Mouse (Mus musculus) thymus, postnatal 25 days (tissue): Measurements from ENCODE around the gene Reep3.
A peak's percentile ranks its signal among the peaks of the same experiment; 100 is the strongest.

Source experiments
- DNase-seq: peaks from one replicate; pipeline ENCODE4 v3.0.0; 2022

Reep3 gene

DNA sequence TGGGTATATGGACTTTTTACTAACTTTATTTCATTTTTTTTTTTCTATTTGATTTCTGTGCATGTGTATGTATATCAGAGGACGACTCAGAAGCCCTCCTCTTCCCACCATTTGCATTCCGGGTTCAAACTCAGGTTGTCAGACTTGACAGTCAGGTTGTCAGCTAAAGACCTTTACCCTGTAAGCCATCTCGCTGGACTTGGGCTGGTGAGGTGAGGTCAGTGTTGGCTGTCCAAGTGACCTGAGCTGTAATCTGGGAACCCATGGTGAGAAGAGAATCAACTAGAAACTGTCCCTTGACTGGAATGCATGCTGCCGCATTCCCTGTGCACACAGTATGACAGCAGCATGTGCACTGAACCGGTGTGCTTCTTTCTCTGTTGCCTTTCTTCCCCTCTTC, 12.9 kb upstream of the Reep3 start:
- no peak for DNase-seq

DNA sequence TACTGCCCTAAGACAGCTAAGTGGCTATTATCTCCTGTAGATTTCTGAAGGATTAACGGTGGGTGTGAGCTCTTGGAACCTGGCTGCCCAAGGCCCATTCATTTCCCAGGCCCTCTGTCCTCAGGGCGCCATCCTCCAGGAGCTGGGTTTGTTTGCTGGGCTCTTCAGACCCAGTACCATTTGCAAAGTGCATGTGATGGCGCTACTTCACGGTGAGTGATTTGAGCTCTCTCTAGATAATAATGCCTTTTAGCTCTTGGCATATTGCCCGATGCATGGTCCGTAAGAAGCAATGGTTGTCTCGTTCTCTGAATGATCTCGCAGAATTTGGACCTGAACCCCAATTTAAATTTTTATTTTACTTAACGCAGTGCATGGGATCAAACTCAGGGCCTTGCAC, 11.4 kb upstream of the Reep3 start:
- no peak for DNase-seq

GRCm38 (mm10) chr10:67107017-67107761, 10.4 kb upstream of the Reep3 start:
- DNase-seq, result no peak

DNA sequence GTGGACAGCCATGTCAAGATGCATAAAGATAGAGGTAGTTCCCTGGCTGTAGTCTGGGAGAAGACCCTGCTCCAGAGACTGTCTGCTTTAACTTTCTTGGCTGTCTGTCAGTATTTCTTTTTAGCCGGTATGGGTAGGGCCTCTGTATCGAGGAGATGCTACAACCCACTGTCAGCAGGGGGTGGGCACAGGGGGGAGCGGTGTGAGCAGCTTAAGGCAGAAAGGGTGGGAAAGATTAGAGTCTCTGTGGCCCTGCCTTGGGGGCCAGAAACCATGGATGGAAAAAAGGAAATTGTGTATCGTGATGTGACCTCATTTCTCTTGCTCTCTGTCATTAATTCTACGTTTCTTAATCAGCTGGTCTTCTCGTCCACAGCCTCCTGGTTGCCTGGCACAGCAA, 9.7 kb upstream of the Reep3 start:
- DNase-seq, result no peak

- DNase-seq, result no peak
Observed at GRCm38 (mm10) chr10:67105331-67106217, 8.8 kb upstream of the Reep3 start.

- no peak for DNase-seq
Observed at GRCm38 (mm10) chr10:67104543-67104942, 7.8 kb upstream of the Reep3 start.

DNA sequence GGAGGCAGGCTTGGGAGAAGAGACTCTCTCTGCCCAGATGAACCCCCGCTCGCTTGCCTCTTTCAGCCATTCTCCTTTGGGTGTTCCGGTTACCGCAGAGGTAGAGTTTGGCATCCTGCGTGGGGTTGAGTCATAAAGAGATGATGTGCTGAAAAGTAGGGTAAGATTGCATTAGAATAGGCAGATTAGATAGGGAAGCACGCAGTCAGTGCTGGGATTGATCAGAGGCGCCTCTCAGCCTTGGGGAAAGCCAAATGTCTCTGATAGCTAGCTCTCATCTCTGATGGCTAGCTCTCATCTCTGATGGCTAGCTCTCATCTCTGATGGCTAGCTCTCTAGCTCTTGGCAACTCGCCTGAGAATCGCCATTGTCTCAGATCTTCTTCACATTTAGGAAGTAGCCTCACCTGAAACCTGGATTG, 4.1 kb upstream of the Reep3 start:
- DNase-seq, result no peak

DNA sequence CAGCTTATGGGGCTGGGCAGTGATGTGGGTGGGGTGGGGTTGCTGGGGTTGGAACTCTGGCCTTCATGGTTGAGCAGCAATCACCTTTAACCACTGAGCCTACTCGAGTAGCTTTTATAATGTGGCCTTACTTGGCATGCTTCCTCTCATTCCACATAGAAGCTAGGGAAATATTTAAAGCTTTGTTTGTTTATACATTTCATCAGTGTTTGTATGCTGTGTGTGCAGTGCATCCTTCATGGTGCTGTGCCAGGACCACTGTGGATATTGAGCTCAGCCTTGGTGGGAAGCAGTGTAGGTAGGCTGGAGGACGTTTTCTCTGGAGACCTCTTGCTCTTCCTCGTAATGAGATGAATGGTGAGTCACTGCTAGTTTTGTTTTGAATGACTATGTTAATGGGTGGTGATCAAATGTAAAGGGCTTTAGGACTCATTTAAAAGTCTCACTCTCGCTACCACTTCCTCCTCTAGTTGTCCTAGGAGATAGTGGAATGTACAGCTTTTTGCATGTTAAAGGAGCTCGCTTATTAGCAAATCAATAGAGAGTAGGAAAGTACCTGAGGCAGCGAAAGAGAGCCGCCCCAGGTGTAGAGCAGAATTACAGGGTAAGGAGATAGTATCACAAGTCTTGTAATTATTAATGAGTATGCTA, 3.4 kb upstream of the Reep3 start:
- no peak for DNase-seq

DNA sequence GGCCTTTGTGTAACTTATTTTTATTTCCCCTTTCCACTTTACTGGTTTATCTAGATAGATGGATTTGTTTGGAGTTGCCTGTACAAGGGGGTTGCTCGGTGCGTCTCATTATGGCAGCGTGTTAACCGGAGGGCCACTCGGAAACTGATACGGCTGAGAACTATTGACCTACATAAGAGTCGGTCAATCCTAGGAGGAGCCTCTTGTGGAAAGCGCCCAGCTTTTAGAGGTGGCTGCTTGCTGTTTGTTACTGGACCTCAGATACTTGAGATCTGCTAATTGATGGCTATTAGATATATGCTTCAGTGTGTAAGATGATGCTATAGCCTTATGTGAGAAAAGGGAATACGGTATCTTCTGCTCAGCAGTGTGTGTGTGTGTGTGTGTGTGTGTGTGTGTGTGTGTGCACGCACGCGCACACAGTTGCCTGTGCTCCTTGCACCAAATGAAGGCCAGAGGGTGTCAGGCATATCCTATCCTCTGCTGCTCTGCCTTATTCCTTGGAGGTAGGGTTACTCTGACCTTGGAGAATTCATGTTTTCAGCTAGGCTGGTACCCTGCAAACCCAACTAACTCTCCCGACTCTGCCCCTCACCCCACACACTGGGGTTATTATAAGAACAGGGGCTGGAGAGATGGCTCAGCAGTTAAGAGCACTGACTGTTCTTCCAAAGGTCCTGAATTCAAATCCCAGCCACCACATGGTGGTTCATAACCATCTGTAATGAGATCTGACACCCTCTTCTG, 2.6 kb upstream of the Reep3 start:
- DNase-seq, result no peak

DNA sequence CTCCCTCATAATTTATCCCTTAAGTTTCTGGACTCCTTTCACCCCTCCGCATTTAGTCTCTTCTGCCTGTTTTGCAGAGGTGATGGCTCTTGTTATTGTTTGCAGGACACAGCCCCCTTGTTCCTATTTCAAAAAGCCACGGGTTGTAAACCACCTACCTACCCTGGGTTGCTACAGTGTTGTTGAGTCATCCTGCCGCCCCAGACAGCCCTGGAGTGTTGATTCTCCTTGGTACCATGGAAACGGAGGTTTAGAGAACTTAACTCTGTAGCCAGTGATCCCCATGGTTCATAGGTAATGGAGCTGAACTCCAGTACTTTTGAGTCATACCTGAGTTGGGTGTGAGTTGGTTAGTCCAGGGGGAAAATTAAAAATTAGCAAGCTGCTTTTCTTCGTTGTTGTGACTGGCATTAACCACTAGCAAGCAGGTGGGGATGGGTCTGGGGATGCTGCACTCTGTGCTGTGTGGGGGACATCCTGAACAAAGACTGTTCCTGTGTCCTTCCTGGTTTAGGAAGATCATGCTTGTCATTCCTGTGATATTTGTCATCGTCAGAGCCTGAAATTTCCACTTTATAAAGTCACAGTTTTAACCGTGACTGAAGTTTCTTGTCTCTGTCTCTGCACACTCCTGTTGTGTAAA, 1.8 kb upstream of the Reep3 start:
- no peak for DNase-seq

DNA sequence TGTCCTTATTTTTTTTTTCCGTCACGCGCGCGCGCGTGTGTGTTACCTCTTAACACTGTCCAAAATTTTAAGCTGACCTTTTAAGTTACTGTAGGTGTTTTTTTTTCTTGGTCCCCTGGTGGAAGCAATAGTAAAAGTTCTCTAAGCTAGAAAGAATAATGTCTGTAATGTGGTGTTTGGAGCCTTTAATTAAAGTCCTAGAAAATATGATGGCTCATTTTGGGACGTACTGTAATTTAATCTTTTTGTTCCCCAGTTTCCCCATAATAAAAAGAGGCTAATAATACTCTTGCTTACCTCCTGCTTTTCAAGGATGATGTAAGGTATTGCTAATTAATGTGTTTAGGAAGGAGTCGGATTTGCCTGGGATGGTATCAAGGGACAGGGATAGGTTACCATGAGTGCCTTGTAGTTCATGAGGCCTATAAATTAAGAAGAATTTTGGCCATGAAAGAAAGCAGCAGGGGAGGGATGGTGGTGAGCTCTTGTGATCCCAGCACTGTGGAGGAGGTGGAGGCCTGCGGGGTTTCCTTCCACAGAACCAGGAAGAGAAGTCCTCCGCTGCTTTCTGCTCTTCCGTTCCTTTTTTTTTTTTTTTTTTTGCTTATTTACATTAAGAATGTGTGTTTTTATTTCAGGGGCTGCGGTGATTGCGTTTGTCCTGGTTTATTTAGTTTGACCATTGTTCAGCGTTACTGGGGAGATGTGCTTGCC, 849 bp upstream of the Reep3 start:
- DNase-seq, result peak; percentile 28

DNA sequence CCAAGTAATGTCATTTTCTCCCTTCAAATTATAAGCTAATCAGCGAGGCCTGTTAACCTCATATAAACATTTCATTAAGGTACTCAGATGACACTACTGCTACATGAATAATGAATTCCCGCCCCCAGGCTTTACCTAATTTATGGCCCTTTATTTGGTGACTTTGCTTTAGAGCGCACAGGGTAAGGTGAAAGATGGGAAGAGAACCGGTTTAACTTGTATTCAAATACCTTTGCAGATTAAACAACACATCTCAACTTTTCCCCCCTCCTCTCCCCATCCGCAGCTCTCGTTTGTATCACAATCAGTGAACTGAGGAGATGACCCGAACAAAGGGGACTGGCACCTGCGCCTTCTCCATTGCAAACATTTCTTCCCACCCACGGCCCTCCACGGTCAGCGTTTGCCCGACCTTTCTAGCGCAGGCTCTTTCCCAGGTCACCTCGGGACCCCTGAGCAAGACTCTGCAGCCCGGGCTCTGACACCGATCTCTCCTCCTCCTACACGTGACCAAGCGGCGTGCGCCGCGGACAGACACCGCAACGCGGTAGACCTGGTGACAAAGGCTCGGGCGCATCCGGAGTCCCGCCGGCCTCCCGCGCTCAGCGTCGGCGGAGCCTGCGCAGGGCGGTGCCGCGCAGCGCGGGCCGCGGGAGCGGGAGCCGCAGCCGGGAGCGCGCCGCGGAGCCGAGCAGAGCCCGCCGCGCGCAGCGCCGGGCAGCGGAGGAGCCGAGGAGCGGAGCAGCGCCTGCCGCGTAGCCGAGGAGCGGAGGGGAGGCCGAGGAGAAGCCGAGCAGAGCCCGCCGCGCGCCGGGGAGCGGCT, 736 bp downstream of the Reep3 start, which contains the start of gene Jmjd1c:
Jmjd1c (plus strand) TSS at position 328 of the 823 bp plus-strand sequence.
- DNase-seq, result peak; percentile 78

GRCm38 (mm10) chr10:67094922-67095321, 1.8 kb downstream of the Reep3 start:
- no peak for DNase-seq

DNA sequence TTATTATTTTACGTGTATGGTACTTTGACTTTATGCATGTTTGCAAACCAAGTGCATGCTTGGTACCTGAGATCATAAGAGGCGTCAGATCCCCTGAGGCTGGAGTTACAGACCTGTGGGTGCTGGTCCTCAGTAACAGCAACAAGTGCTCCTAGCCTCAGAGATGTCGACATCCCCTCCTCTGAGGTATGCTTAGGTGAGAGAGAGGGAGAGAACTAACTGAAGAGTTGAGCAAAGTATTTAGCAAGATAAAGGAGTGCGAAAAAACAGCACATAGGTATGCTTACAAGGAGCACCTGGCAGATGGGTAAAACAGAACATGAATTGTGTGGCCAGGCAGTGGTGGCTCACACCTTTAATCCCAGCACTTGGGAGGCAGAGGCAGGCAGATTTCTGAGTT, 6.1 kb downstream of the Reep3 start:
- DNase-seq, result no peak

GRCm38 (mm10) chr10:67087447-67088226, 9.1 kb downstream of the Reep3 start:
- DNase-seq, result no peak

DNA sequence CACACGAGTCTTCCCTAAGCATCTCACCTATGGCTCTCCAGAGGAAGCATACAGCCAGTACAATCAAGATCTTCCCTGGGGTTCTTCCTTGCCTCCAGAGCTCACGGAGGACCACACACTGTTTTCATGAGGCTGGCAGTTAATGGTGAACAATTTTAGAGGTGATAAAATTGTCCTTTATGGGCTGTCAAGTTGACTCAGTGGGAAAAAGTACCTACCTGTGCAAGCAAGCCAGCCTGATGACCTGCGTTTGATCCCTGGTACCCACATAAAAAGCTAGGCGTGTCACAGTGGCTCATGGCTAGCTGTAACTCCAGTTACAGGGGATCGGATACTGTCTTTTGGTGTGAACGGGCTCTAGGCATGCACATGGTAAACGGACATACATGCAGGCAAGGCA, 10.8 kb downstream of the Reep3 start:
- DNase-seq, result no peak

GRCm38 (mm10) chr10:67085124-67085523, 11.6 kb downstream of the Reep3 start:
- no peak for DNase-seq

DNA sequence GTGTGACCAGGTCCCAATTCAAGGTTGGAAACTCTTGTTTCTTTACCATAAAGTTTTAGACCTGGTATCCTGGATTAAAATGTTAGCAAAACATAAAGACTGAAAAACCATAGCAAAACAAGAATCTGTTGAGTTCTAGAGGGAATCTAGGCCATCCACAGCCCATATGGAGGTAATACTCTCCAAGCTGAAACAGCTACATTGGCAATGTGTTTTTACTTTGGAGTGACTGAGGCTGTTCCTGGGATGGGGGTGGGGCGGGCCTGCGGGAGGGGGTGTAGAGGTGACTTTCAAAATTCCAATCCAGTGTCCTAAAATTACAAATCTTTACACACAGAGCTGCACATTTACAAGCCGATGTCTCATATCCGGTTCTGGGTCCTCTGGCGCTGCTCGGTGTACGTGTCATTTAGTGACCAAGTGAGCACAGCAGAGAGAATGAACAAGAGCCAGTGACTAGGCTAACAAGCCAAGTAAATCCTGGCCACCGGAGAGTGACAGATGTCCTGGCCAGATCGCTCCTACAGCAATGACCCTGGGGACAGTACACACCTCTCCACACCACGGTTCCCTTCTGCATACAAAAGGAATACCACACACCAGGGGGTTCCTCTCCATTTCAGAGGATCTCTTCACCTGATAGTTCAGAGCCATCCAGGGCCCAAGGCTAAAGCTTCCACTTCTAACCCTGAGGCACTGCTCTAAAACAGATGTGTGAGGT, 13.1 kb downstream of the Reep3 start:
- DNase-seq, result no peak

DNA sequence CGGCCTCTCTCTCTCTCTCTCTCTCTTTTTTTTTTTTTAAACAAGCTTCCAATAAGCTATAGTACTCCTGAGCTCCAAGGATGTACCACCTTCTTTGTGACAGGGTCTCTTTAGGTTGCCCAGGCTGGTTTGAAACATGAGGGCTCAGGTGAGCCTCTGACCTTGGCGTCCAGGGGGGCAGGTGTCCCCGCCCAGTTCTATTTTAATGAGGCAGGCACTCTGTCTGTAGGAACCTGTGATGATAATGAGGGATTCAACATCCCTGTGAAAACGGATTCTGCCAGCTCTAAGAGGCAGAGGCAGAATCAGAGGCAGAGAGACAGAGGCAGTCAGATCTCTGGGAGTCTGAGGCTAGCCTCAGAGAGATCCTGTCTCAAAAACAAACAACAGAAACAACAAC, 14.2 kb downstream of the Reep3 start:
- no peak for DNase-seq
